Mouse (Mus musculus) hematopoietic stem cell, adult 5-6 weeks (primary cell): ENCODE data around the gene Pttg1ip. TPM values are rescaled to one million over a fixed set of nuclear protein-coding genes. Genes with fewer than 3 reads are reported as not detected.

Source experiments
- ATAC-seq, 2 experiments: fragments of 125-278 bp in 1 of 2; replicated peaks in 1 of 2; 2 replicates each; pipeline ENCODE4 v1.8.0; 2016 to 2017; ENCODE audit warnings: inconsistent platforms in 2 of 2, mild to moderate bottlenecking in 2 of 2, moderate number of reproducible peaks in 2 of 2, low read depth in 1 of 2, moderate TSS enrichment in 1 of 2; ENCODE audit not compliant: low FRiP score in 2 of 2, poor library complexity in 2 of 2, severe bottlenecking in 2 of 2, insufficient read depth in 1 of 2, low TSS enrichment in 1 of 2
- total RNA-seq: library from RNA; stranded (forward); fragments of 172-1452, 232-1000 nt; gene quantifications from 2 replicates; pipeline ENCODE4 v1.2.3, GENCODE M21; 2017

The Pttg1ip gene
- total RNA-seq, 1 experiment from 2014 or later, result 56.2 TPM

DNA sequence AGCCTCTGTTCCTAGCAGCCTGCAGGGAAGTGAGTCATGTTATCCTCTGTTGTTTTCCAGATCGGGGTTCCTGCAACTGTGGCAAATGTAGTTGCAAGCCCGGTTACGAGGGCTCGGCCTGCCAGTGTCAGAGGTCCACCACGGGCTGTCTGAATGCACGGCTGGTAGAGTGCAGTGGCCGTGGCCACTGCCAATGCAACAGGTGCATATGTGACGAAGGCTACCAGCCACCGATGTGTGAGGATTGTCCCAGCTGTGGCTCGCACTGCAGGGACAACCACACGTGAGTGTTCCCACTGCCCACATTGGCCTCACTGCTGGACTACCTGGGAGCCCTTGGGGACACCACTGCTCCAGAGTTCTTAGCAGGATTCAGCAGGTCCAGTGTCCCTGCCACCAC is 21.4 kb upstream of the Pttg1ip start:
- ATAC-seq, result no peak

DNA sequence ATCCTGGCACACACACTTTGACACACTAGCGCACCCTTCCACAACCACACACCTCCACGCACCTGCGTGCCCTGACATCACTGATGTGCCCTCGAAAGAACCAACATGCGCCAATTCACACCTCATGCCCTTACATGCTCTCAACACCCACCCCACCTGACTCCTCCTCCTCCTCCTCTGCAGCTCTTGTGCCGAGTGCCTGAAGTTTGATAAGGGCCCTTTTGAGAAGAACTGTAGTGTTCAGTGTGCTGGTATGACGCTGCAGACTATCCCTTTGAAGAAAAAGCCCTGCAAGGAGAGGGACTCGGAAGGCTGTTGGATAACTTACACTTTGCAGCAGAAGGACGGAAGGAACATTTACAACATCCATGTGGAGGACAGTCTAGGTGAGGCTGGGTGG is 20.7 kb upstream of the Pttg1ip start:
- ATAC-seq, result no peak

DNA sequence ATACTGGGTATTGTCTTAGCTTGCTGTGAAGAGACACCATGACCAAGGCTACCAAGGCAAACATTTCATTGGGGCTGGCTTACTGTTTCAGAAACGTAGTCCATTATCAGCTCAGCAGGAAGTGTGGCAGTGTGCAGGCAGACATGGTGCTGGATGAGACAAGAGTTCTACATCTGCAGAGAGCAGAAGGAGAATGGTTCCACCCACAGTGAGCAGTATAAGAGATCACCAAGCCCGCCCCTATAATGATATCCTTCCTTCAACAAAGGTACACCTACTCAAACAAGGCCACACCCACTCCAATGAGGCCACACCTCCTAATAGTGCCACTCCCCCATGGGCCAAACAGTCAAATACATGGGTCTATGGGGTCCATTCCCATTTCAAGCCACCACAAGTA is 20.0 kb upstream of the Pttg1ip start:
- ATAC-seq, result no peak

DNA sequence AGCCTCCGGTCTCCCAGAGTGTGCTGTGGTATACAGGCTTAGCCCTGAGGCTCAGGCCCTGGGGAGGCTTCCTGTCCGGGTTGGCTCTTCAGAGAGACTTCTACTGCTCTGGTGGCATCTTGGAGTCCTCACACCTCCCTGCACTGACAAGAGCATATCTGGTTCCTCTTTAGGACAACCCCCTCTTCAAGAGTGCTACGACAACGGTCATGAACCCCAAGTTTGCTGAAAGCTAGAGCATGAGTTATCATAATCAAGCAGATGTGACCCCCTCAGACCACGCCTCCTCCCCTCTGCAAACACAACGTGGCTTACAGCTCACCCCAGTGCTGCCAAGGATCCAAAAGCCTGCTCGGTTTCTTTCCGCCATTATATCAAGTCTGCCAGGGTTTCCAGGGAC is 16.5 kb upstream of the Pttg1ip start:
- no peak for ATAC-seq

DNA sequence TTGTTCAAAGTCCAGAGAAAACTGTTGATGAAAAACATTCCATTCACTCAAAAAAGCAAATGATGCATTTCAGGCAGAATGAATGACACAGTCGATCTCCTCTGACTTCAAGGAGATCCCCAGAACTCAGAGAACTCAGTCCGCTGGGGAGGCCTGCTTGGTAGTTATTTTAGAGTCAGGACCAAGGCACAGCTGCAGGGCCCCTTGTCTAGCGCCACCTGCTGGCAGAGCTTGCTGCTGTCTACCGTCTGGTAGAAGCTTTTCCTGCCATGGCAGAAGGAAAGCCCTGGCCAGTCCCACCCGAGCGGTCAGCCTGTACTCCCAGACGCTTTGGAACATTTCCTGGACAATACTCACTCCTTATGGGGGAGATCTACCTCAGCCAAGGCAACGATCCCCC is 14.9 kb upstream of the Pttg1ip start:
- peak; percentile 79 to 86 for ATAC-seq

DNA sequence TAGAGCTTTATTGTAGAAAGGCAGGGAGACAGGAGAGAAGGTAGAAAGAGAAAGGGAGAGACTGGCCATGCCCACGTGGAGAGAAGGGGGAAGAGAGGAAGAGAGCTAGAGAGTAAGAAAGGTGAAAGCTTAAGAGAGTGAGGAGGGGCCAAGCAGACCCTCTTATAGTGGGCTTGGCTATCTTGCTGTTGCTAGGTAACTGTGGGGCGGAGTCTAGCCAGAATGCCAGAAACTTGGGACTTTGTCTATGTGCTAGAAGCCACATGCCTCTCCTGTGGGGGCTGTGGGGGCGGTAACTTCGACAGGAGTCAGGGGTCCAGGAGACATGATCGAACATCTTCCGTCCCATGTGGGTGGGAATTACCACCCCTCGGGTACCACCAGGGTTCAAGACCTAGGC is 12.0 kb upstream of the Pttg1ip start:
- ATAC-seq, result no peak

DNA sequence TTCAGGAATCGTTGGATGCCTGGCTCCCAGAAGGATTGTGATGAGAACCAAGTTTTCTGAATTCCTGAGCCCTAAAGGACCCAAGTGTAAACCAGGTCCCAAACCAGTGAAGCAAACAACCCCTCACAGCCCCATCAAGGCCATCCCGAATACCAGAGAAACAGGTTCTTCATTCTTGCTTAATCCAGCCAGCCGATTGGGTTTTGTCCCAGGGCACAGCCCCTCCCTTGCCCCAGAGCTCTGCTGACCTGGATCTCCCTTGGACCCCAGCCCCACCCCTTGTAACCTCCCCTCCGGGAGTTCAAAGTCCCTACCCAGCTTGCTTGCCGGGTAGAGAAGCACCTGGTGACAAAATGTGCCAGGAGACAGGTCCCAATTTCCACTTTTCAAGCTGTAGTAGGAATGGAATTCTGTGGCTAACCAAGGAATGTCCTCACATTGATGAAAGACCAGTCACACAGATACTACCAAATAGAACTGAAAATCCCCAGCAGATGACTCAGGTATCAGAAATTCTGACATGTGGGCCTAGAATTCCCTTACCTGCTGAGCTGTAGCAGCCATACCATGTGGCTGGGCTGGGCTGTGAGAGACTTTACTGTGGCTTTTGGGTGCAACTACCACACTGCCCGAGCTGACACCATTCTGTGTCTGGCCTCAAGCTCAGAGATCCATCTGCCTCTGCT is 11.4 kb upstream of the Pttg1ip start:
- no peak for ATAC-seq

DNA sequence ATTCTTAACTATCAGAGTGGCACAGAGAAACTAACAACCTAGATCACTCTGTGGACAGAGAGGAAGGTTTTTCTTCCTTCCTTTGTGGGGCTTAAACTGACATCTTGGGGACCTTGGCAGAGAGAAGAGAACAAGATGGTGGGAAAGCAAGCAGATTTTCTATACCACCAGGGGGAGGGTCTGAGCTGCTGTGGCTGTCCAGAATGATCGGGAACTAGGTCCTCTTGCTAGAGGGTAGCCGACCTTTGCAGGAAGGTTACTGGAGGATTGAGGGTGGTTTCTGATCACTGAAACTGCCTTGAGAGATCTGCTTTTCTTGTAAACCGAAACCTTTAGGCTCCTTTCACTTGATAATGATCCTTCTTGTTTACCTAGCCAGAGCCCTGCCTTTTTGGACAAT is 9.3 kb upstream of the Pttg1ip start:
- peak; percentile 58 to 59; a peak in 1 of 4 replicates for ATAC-seq

DNA sequence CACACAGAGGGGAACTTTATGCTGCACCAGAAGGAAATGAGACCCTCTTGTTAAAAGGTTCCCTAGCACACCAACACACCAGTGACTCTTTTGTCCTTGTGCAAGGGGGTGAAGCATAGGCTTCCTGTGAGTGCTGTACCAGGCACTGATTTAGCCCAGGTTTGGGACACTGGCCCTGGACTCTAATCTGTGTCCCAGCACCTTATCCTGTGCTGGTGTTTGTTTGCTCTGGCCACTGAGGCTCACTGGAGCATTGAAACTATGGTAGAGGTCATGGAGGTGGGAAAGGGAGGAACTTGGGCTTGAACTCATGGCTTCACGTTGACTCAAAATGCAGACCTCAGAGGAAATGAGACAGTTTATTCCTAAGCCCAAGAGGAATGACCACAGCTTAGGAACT is 8.4 kb upstream of the Pttg1ip start:
- no peak for ATAC-seq

DNA sequence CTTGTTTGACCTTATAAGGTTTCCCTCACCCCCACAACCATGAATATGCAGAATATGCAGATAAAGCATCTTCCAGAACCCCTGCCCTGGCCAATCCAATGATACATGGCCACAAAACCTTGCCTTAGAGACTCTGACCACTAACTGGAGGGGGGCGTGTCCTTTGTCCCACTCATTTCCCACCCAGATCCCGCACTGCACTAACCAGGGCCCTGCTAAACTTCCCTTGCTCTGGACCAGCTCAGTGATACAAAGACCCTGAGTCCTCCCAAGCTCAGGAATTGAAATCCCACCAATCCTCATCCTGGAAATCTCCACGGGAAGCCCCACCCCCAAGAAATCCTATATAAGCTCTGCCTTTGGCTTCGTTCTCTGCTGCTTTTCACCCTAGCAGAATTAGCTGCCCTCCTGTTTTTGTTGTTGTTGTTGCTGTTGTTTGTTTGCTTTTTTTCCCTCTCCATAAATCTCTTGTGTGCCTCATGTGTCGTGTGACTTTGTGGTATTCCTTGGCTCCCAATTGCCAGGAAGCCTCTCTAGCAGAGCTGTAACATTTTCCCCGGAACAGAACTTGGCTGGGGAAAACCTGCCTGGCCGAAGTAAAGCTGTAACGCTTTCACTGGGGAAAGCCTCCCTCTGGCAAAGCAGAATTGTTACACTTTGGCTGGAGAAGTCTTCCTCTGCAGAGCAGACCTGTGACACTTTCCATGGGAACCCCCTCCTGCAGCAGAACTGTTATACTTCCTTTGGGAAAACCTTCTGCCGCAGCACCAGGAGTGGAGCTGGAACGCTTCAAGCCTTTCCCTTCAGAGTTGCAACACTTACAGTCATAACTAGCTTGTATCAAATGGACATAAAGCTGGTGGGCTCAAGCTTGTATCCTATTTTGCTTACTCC is 1.2 kb upstream of the Pttg1ip start:
- ATAC-seq, result no peak

DNA sequence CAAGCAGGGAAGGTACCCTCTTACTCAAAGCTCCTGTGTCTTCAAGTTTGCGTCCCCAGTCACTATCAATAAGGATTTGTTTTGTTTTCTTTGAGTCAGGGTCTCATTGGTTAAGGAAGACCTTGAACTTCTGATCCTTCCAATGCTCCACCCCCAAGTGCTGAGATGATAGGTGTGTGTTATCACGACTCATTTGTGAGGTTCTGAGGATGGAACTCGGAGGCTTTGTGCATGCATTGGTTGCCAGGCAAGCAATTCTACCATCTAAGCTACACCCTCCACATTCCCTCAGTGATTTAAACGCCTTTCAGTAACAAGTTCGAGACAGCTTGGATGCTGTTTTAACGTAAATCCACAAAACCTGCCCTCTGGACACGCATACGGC is 505 bp upstream of the Pttg1ip start:
- peak in 1 of 2 experiments; percentile 1; a peak in 1 of 4 replicates for ATAC-seq

DNA sequence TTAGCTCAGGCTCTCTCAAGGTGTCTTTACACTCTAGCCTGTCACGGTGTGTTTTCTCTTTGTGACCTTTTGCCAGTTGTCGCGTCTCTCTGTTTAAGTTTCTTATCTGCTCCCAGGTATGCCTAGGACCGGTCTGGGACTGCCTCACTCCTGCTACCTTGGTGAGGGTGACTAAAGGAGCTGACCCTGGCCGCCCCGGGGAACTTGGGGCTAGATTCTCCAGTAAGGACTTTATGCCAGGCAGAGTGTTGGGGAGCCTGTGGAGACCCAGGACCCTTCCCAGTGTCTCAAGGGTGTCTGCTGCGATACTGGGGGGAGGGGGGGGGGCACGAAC is 732 bp downstream of the Pttg1ip start:
- no peak for ATAC-seq

DNA sequence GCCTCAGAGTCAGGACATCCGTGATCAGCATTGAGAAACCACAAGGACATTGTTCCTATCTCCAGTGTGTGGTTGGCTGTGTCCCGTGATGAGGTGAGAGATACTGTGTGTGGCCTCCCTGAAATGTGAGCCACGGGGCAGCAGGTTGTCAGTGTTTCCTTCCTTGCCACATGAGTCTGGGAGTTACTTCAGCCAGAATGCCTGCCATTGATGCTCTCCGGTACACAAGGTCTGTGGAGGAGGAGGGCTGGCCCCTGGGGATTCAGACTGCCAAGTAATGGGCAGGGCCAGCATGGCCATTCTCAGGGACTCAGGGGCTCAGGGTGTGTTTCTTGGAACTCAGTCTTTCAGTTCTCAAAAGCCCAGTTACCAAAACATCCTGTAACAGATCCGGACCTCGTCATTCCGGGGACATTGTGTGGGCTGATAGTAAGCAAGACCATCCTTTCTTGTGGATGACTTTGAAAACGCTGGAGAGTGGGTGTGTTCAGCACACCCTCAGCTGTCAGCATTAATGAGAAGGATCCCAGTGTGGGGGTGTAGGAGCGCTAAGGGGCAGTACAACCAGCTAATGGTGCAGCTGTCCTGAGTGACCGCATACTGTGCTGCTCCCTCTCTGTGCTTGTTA is 2.4 kb downstream of the Pttg1ip start:
- peak; percentile 25 to 44; a peak in 3 of 4 replicates for ATAC-seq

DNA sequence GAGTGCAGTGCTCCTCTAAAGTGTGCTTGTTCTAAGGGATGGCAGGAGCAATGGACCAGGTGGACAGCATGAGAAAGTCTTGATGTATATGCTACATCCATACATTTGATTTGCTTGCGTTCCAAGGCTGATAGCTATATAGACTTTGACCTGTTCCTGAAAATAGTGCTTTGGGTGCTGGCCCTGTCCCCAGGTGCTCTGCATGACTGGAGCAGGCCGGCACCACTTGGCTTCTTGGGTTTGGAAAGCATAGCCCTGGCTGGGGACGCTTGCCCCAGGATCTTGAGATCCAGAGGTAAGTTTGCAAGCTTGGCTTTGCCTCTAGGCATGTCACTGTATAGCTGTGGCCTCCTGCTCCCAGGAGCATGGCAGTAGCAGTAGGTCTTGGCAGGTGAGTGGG is 5.1 kb downstream of the Pttg1ip start:
- ATAC-seq, result no peak

DNA sequence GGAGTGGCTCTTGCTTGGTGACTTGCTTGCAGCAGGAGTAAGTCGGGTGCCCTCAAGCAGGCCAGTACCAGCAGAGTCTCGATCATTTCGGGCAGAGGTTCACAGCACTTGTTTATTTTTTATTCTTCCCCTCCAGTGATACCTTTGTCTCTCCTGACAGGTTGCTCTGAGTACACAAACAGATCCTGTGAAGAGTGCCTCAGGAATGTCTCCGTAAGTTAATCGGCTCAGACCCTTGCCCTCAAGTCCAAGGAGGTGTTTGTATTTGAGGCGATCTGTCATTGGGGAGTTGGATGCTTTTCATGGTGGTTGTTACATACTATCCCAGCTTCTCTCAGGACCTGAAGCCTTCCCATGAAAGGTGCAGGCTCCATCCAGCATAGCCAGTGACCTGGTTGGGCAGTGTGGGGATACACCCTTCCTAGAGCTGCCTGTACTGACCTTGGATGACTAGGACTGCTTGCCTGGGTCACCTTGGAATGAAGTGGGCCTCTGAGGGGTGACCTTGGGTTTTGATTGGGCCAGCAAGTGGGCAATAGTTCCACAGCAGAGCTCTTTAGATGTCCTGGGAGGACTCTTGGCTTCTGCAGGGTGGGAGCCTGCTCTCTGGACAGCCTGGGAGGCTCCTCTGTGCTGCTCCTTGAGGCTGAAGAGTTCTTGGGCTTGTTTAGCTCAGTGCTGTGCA is 5.7 kb downstream of the Pttg1ip start:
- no peak for ATAC-seq

DNA sequence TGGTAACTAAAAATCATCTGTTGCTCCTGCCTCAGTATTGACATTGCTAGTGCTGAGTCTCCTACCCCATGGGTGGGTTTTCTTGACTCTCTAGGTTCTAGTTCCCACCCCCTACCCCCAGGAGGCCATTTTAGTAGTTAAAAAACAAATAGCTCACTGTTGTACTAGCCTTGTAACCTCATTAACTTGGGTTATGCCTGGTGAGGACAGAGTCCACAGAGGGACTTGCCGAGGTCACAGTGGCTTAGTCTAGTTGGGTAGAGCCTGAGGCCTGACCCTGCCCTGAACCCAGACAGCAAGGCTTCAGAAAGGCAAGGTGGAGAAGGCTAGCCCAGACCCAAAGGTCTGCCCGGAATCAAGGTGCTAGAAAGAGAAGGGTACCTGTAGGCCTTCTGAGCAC is 6.5 kb downstream of the Pttg1ip start:
- ATAC-seq, result no peak

DNA sequence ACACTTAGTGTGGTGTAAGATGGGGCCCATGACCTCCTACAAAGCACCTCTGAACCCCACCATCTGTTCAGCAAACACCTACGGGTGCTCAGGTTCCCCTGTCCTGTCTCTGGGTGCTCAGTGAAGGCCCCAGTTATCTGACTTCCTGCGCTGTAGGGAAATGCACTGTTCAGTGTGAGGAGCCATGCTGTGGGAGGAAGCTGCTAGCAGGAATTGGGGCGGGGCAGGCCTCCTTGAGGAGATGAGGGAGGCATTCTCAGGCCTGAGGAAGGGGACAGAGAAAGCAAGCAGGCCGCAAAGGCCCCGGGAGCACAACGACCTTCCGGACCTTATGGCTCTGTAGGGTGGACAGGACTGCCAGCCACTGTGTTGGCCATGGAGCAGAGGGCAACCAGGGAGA is 7.6 kb downstream of the Pttg1ip start:
- ATAC-seq, result peak; percentile 24 to 29; a peak in 1 of 4 replicates

DNA sequence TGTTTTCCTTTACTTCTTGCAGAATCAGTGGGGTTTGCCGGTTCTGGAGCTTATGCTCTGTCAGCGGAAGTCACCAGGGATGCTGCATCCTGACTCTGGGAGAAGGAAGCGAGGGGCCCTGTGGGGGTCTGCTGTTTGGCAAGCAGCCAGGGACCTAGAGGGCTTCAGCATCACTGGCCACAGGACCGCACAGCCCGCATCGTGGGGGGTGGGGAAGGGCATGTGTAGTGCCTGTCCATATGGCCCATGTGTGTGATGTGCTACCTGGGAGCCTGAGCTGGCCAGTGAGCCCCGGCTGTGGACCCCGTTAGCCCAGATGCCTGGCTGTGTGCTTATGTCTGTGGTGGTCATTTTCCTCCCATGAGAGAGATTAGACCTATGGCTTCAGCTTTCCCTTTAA is 8.2 kb downstream of the Pttg1ip start:
- ATAC-seq, result no peak
